Mouse (Mus musculus) heart, adult 2 months (tissue): Measurements from ENCODE around the gene Epn1. TPM values are rescaled to one million over a fixed set of nuclear protein-coding genes. Genes with fewer than 3 reads are reported as not detected.

ENCODE experiments used
- DNase-seq, 2 experiments: peaks; one replicate each; pipeline ENCODE4 v3.0.0; 2021
- H3K27ac ChIP-seq: fragments of 200-600 bp; 2 replicates; pipeline ENCODE4 v1.8.1; 2022
- H3K27me3 ChIP-seq: fragments of 200-500 bp; 2 replicates; pipeline ENCODE4 v1.6.1; 2012; ENCODE audit warnings: mild to moderate bottlenecking, low read length, inconsistent platforms, mixed read lengths; ENCODE audit not compliant: control insufficient read depth, insufficient read depth
- H3K36me3 ChIP-seq: fragments of 200-500 bp; 2 replicates; pipeline ENCODE4 v1.6.1; 2012; ENCODE audit warnings: low read length, inconsistent platforms; ENCODE audit not compliant: control insufficient read depth, insufficient read depth
- H3K4me1 ChIP-seq: fragments of 200-500 bp; 2 replicates; pipeline ENCODE4 v1.6.1; 2011; ENCODE audit warnings: low read length; ENCODE audit not compliant: control insufficient read depth, insufficient read depth
- H3K4me3 ChIP-seq: fragments of 200-600 bp; 2 replicates; pipeline ENCODE4 v1.8.1; 2022
- H3K79me2 ChIP-seq: fragments of 200-500 bp; replicated peaks from 2 replicates; pipeline ENCODE4 v1.6.1; 2012; ENCODE audit warnings: mild to moderate bottlenecking, inconsistent platforms, low read length, moderate library complexity, mixed read lengths; ENCODE audit not compliant: control insufficient read depth, insufficient read depth
- H3K9ac ChIP-seq: fragments of 200-500 bp; 2 replicates; pipeline ENCODE4 v1.6.1; 2012; ENCODE audit warnings: low read depth, mild to moderate bottlenecking, control low read depth, inconsistent platforms, low read length, mixed read lengths
- CTCF ChIP-seq: fragments of 200-600 bp; IDR thresholded peaks from 2 replicates; pipeline ENCODE4 v1.8.1; 2022; ENCODE audit warnings: antibody characterized with exemption, mild to moderate bottlenecking, moderate library complexity
- EP300 ChIP-seq: fragments of 200-500 bp; IDR thresholded peaks from 2 replicates; pipeline ENCODE4 v1.6.1; 2011; ENCODE audit warnings: low read depth, low read length, control low read depth; ENCODE audit not compliant: insufficient read depth
- POLR2A ChIP-seq: fragments of 200-500 bp; IDR thresholded peaks from 2 replicates; pipeline ENCODE4 v1.6.1; 2011; ENCODE audit warnings: mild to moderate bottlenecking, low read depth, low read length, control low read depth; ENCODE audit not compliant: insufficient read depth
- WGBS: fragments of 180-500 bp; shearing (Covaris S2); methylation state at CpG from one replicate; pipeline ENCODE4 v1.1.7; 2018; 5-methylcytosine and 5-hydroxymethylcytosine counted together
- intact Hi-C: fragments of 180-260 bp; cut with DNase I; formaldehyde crosslinking; loops from one replicate; pipeline ENCODE4 v1.15.1; 2025
- polyA plus RNA-seq: library from polyadenylated mRNA; depleted of rRNA; stranded (reverse); fragments of >200 nt; gene quantifications from 2 replicates; pipeline ENCODE4 v1.2.3, GENCODE M21; 2012
- total RNA-seq, 2 experiments: library from RNA; stranded (reverse); gene quantifications; 2 replicates each; pipeline ENCODE4 v1.2.3; 2021

Gene Epn1
- total and polyA plus RNA-seq, 3 experiments: 160 to 192 (median 174) TPM

GRCm38 (mm10) chr7:5046112-5046511 lies 33.9 kb upstream of the Epn1 start:
- Histone ChIP-seq H3K9ac (no peak overlapping the region), H3K27ac (no peak overlapping the region), H3K36me3 (no peaks in the 10 kb centered on the region), H3K4me1 (no peaks in the 10 kb centered on the region), H3K79me2 (no peaks in the 10 kb centered on the region), H3K4me3 (no peak overlapping the region), H3K27me3 (no peaks in the 10 kb centered on the region)
- no peak for TF ChIP-seq EP300
- no peak for TF ChIP-seq CTCF
- TF ChIP-seq POLR2A: no peak
- DNase-seq: no peak
- intact Hi-C loops: no loop called here
- WGBS: 79% methylated on average over 2 of the region's 2 CpGs

DNA sequence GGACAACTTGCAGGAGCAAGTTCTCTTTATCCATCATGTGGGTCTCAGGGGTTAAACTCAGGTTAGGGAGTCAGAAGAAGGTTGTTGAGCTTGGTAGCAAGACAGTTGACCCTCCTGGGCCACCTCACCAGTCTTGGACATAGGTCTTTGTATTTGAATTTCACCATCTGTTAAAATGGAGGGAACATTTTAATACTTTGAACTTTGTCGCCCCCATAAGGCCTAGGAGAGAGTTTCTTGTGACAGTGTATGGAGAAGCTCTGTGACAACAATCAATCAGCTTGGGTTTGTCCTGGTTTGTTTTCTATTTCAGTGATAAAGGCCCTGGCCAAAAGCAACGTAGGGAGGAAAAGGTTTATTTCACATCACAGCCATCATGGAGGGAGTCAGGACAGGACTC lies 32.7 kb upstream of the Epn1 start:
- Histone ChIP-seq H3K79me2 (no peaks in the 10 kb centered on the region), H3K27me3 (no peaks in the 10 kb centered on the region), H3K4me3 (no peak overlapping the region), H3K9ac (no peak overlapping the region), H3K36me3 (no peaks in the 10 kb centered on the region), H3K4me1 (no peaks in the 10 kb centered on the region), H3K27ac (no peak overlapping the region)
- 15% methylated on average over 2 of the region's 2 CpGs for WGBS
- TF ChIP-seq CTCF (peak; percentile 76), POLR2A (no peak)
- DNase-seq: peak in 1 of 2 experiments; percentile 24
- intact Hi-C loops: loop anchor here (1.0 kb wide), 2 partner anchors 47 to 104 kb away; no protein-coding TSS in a partner anchor

- Histone ChIP-seq H3K79me2 (no peaks in the 10 kb centered on the region), H3K4me3 (peak within 1 kb of the TSS; percentile 92), H3K36me3 (no peaks in the 10 kb centered on the region), H3K27me3 (peaks cover 15% of the 10 kb centered on the region), H3K27ac (peak within 1 kb of the TSS; percentile 74), H3K9ac (peak within 1 kb of the TSS; percentile 90), H3K4me1 (peaks cover 2% of the 10 kb centered on the region; the same call in 1 of the 2 replicates)
- TF ChIP-seq POLR2A (no peak; the same call in 1 of the 2 replicates), CTCF (no peak), EP300 (no peak)
- intact Hi-C loops: loop anchor here (2.0 to 5.0 kb wide), 3 partner anchors 15 to 184 kb away; partner anchors contain the start of gene Zfp579
- peak; percentile 86 to 88 for DNase-seq
- under 1% methylated on average over 65 of the region's 65 CpGs for WGBS
Observed at GRCm38 (mm10) chr7:5051193-5052192, 28.5 kb upstream of the Epn1 start, which contains the start of gene Zfp580. Gene Zfp580 (plus strand): TSS chr7:5051538.

DNA sequence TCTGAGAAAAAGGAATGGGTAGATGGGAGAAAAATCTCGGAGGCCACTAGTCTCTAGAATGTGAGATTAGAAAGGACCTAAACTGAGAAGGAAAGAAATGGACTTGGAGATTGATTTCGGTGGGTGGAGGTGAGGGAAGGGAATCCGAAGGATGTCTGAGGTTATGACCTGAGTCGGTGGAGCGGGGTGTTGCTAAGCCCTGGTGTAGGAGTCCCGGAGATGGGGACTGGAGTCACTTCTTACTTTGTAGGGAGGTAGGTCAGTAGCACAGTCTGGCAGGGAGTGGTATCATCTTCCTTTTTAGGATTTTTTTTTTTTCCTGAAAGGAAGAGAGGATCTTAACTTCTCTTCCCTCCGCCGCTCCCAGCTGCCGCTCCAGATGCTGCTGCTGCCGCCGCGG lies 27.6 kb upstream of the Epn1 start:
- intact Hi-C loops: loop anchor here (5.0 kb wide), 1 partner anchor 185 kb away; no protein-coding TSS in a partner anchor
- TF ChIP-seq POLR2A (no peak), CTCF (no peak), EP300 (no peak)
- peak overlapping the region; percentile 92 for H3K4me3 ChIP-seq
- no peak for DNase-seq
- H3K79me2 ChIP-seq: no peaks in the 10 kb centered on the region
- H3K9ac ChIP-seq: no peak overlapping the region
- peaks cover 20% of the 10 kb centered on the region for H3K27me3 ChIP-seq
- WGBS: 19% methylated on average over 12 of the region's 12 CpGs
- H3K4me1 ChIP-seq: peaks cover 2% of the 10 kb centered on the region; the same call in 1 of the 2 replicates
- H3K27ac ChIP-seq: no peak overlapping the region
- H3K36me3 ChIP-seq: no peaks in the 10 kb centered on the region

DNA sequence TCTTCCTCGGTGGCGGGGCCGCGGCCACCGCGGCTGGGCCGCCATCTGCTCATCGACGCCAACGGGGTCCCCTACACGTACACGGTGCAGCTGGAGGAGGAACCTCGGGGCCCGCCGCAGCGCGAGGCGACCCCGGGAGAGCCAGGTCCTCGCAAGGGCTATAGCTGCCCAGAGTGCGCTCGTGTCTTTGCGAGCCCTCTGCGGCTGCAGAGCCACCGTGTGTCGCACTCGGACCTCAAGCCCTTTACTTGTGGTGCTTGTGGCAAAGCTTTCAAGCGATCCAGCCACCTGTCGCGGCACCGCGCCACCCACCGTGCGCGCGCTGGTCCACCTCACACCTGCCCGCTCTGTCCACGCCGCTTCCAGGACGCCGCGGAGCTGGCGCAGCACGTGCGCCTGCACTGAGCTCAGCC lies 27.1 kb upstream of the Epn1 start:
- Histone ChIP-seq H3K27me3 (peaks cover 20% of the 10 kb centered on the region), H3K27ac (no peak overlapping the region), H3K79me2 (no peaks in the 10 kb centered on the region), H3K4me3 (peak overlapping the region; percentile 16; the same call in 1 of the 2 replicates), H3K9ac (peak overlapping the region; percentile 8), H3K36me3 (no peaks in the 10 kb centered on the region), H3K4me1 (peaks cover 2% of the 10 kb centered on the region; the same call in 1 of the 2 replicates)
- DNase-seq: peak in 1 of 2 experiments; percentile 33
- intact Hi-C loops: loop anchor here (5.0 kb wide), 1 partner anchor 186 kb away; no protein-coding TSS in a partner anchor
- TF ChIP-seq EP300: no peak
- 25% methylated on average over 45 of the region's 45 CpGs for WGBS

- Histone ChIP-seq H3K36me3 (no peaks in the 10 kb centered on the region), H3K4me3 (no peak overlapping the region), H3K27ac (no peak overlapping the region), H3K27me3 (peaks cover 20% of the 10 kb centered on the region), H3K79me2 (no peaks in the 10 kb centered on the region), H3K4me1 (peaks cover 2% of the 10 kb centered on the region; the same call in 1 of the 2 replicates), H3K9ac (no peak overlapping the region)
- no peak for DNase-seq
- TF ChIP-seq POLR2A (no peak), EP300 (no peak), CTCF (no peak)
- intact Hi-C loops: loop anchor here (5.0 kb wide), 1 partner anchor 186 kb away; no protein-coding TSS in a partner anchor
- 24% methylated on average over 32 of the region's 32 CpGs for WGBS
Observed at GRCm38 (mm10) chr7:5053456-5054179, 26.4 kb upstream of the Epn1 start.
